Mouse (Mus musculus): ENCODE measurements at regions not wholly inside any gene's neighbourhood (a gene's known extent, or its start where the extent isn't known, plus 50 kb on each side); places are given as distances from the start of the nearest gene placed in this dataset.
A peak's percentile ranks its signal among the peaks of the same experiment; 100 is the strongest.

DNA sequence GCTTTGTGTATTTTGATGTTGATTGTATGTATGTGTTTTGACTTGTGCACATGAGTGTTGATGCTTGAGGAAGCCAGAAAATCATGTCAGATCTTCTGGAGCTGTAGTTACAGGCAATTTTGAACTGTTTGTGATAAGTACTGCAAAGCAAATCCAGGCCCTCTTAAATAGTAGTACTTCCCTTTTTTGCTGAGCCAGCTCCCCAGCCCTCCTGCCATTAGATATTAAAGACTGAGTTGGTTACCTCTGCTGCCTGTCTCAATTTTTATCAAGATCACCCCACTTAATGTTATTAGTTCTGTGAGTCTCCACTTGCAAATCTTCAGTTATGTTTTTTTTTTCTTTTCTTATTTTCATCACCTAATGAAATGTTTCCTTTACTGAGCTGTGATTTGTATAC lies 152.8 kb upstream of the Cntn3 start:
- Histone ChIP-seq H3K36me3 (ENCODE audit: control insufficient read depth, insufficient read depth, low read length) (no peaks in the 10 kb centered on the region), H3K4me1 (ENCODE audit: control insufficient read depth, insufficient read depth, low read length) (no peaks in the 10 kb centered on the region), H3K27me3 (ENCODE audit: control insufficient read depth, insufficient read depth, low read length) (no peaks in the 10 kb centered on the region), H3K27ac (ENCODE audit: low read length) (no peak overlapping the region), H3K4me2 (replicated peaks; ENCODE audit: low read depth, low read length) (no peak overlapping the region), H3K9me3 (ENCODE audit: control insufficient read depth, low read depth, low read length) (no peaks in the 10 kb centered on the region), H3K4me3 (ENCODE audit: low read depth, low read length) (no peak overlapping the region), H3K9ac (replicated peaks; ENCODE audit: low read depth, low read length) (no peak overlapping the region)
- ATAC-seq (ENCODE audit: insufficient number of reproducible peaks, insufficient read depth, low FRiP score, low read depth) = no peak

DNA sequence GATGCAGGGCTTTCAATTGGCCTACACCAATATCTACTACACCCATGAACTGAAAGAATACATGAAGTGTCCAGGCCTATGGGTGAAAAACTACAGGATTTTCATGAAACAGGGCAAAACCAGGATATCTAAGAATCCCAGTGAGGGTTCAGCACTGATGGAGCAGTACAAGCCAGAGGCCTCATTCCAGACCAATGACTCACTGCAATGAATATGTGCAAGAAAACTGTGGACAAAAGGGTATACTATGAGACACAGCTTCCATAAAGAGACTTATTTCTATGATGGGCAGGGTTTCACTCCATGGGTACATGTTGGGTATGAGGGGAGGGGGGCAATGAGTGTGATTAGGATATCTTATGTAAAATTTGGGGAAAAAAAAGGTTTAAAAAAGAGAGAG lies 151.4 kb upstream of the Cntn3 start:
- H3K9ac ChIP-seq (replicated peaks; ENCODE audit: low read depth, low read length) = no peak overlapping the region
- no peaks in the 10 kb centered on the region for H3K27me3 ChIP-seq (ENCODE audit: control insufficient read depth, insufficient read depth, low read length)
- H3K27ac ChIP-seq (ENCODE audit: low read length) = no peak overlapping the region
- H3K9me3 ChIP-seq (ENCODE audit: control insufficient read depth, low read depth, low read length) = no peaks in the 10 kb centered on the region
- no peak overlapping the region for H3K4me2 ChIP-seq (replicated peaks; ENCODE audit: low read depth, low read length)
- H3K4me1 ChIP-seq (ENCODE audit: control insufficient read depth, insufficient read depth, low read length) = no peaks in the 10 kb centered on the region
- no peaks in the 10 kb centered on the region for H3K36me3 ChIP-seq (ENCODE audit: control insufficient read depth, insufficient read depth, low read length)
- no peak overlapping the region for H3K4me3 ChIP-seq (ENCODE audit: low read depth, low read length)
- no peak; the same call in 1 of the 2 replicates for ATAC-seq (ENCODE audit: insufficient number of reproducible peaks, insufficient read depth, low FRiP score, low read depth)

DNA sequence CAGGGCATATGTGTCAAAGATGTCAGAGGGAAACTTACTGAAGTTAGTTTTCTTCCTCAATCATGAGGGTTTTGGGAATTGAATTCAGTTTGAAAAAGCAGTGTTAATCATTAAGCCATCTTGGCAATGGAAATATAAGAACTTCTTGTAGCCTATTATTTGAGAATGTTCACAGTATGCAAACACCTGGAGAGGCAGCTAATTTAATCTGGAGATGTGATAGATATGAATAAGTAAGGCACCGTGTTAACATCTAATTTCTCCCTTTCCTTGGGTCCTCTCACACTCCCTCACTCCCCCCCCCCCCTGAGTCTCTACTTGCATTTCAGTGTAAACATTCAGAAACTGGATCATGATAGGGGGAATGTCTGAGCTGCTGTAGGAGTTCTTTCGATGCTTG lies 134.0 kb upstream of the Cntn3 start:
- H3K9me3 ChIP-seq (ENCODE audit: control insufficient read depth, low read depth, low read length) = no peaks in the 10 kb centered on the region
- H3K4me1 ChIP-seq (ENCODE audit: control insufficient read depth, insufficient read depth, low read length) = no peaks in the 10 kb centered on the region
- no peak overlapping the region for H3K27ac ChIP-seq (ENCODE audit: low read length)
- WGBS = 55% methylated on average over 2 of the region's 2 CpGs
- H3K9ac ChIP-seq (replicated peaks; ENCODE audit: low read depth, low read length) = no peak overlapping the region
- H3K4me3 ChIP-seq (ENCODE audit: low read depth, low read length) = no peak overlapping the region
- ATAC-seq (ENCODE audit: insufficient number of reproducible peaks, insufficient read depth, low FRiP score, low read depth) = peak; percentile 58; the same call in 1 of the 2 replicates
- no peak overlapping the region for H3K4me2 ChIP-seq (replicated peaks; ENCODE audit: low read depth, low read length)
- H3K36me3 ChIP-seq (ENCODE audit: control insufficient read depth, insufficient read depth, low read length) = no peaks in the 10 kb centered on the region
- H3K27me3 ChIP-seq (ENCODE audit: control insufficient read depth, insufficient read depth, low read length) = no peaks in the 10 kb centered on the region
